Mouse (Mus musculus) midbrain, embryonic 11.5 days (tissue): Measurements from ENCODE around the gene Tcaf2. TPM values are rescaled to one million over a fixed set of nuclear protein-coding genes. Genes with fewer than 3 reads are reported as not detected.

Experiments used
- ATAC-seq: fragments of 200-750 bp; cut with Nextera tagmentation; 2 replicates; pipeline ENCODE4 v1.8.0; 2017; ENCODE audit warnings: moderate TSS enrichment, moderate library complexity; ENCODE audit not compliant: low FRiP score
- DNase-seq: peaks from one replicate; pipeline ENCODE4 v3.0.0; 2015; ENCODE audit warnings: low spot score; ENCODE audit errors: missing footprints
- H3K27ac ChIP-seq: fragments of 300-500 bp; sonication (generic); 2 replicates; pipeline ENCODE4 v1.5.1; 2014; ENCODE audit warnings: low read depth, low read length
- H3K27me3 ChIP-seq: fragments of 300-500 bp; sonication (generic); 2 replicates; pipeline ENCODE4 v1.6.1; 2014; ENCODE audit warnings: mild to moderate bottlenecking, low read length, moderate library complexity, mixed read lengths; ENCODE audit not compliant: control insufficient read depth, insufficient read depth
- H3K36me3 ChIP-seq: fragments of 300-500 bp; sonication (generic); 2 replicates; pipeline ENCODE4 v1.6.1; 2014; ENCODE audit warnings: mild to moderate bottlenecking, low read length, moderate library complexity, mixed read lengths; ENCODE audit not compliant: control insufficient read depth, insufficient read depth
- H3K4me1 ChIP-seq: fragments of 300-500 bp; sonication (generic); 2 replicates; pipeline ENCODE4 v1.6.1; 2014; ENCODE audit warnings: low read length; ENCODE audit not compliant: control insufficient read depth, insufficient read depth
- H3K4me2 ChIP-seq: fragments of 300-500 bp; sonication (generic); 2 replicates; pipeline ENCODE4 v1.6.1; 2014; ENCODE audit warnings: mild to moderate bottlenecking, moderate library complexity
- H3K4me3 ChIP-seq: fragments of 300-500 bp; sonication (generic); 2 replicates; pipeline ENCODE4 v1.5.1; 2014; ENCODE audit warnings: low read depth, low read length
- H3K9ac ChIP-seq: fragments of 300-500 bp; sonication (generic); 2 replicates; pipeline ENCODE4 v1.6.1; 2014; ENCODE audit warnings: low read length
- H3K9me3 ChIP-seq: fragments of 300-500 bp; sonication (generic); 2 replicates; pipeline ENCODE4 v1.6.1; 2016; ENCODE audit warnings: low read length; ENCODE audit not compliant: control insufficient read depth
- WGBS: fragments of 180-500 bp; shearing (Covaris S2); extraction: QIAGEN DNeasy Blood & Tissue Kit; methylation state at CpG from one replicate; pipeline ENCODE4 v1.1.7; 2014; 5-methylcytosine and 5-hydroxymethylcytosine counted together
- polyA plus RNA-seq: library from polyadenylated mRNA; unstranded; fragments of >200 nt; fragmentation: Nextera tagmentation; extraction: Ambion mirVana; gene quantifications from 2 replicates; pipeline ENCODE4 v1.2.1, GENCODE M21; 2014

The Tcaf2 gene
- polyA plus RNA-seq, result 1.8 and 1.9 TPM in 2 replicates

GRCm38 (mm10) chr6:42644912-42645549 lies at the start of gene Tcaf2:
Gene Tcaf2 (minus strand): TSS chr6:42645254.
- H3K27ac ChIP-seq, result no peak within 1 kb of the TSS
- H3K9ac ChIP-seq, result peak within 1 kb of the TSS; percentile 38; the same call in 1 of the 2 replicates
- no peaks in the 10 kb centered on the region for H3K27me3 ChIP-seq
- H3K36me3 ChIP-seq, result no peaks in the 10 kb centered on the region
- H3K4me1 ChIP-seq, result 0 out of 2 replicates have a peak, but pooled peaks cover 2% of the 10 kb centered on the region
- under 1% methylated on average over 23 of the region's 23 CpGs for WGBS
- H3K9me3 ChIP-seq, result no peaks in the 10 kb centered on the region
- H3K4me3 ChIP-seq, result peak within 1 kb of the TSS; percentile 31
- peak within 1 kb of the TSS; percentile 52 for H3K4me2 ChIP-seq
- peak; percentile 99 for DNase-seq
- ATAC-seq, result peak; percentile 99

GRCm38 (mm10) chr6:42692517-42693190 lies 47.6 kb upstream of the Tcaf2 start:
- under 1% methylated on average over 32 of the region's 32 CpGs for WGBS
- DNase-seq (peak; percentile 98), ATAC-seq (peak; percentile 92)

GRCm38 (mm10) chr6:42692154-42692516 lies 47.1 kb upstream of the Tcaf2 start:
- Histone ChIP-seq H3K9ac (peak overlapping the region; percentile 95), H3K27ac (peak overlapping the region; percentile 95), H3K9me3 (no peaks in the 10 kb centered on the region), H3K4me1 (peaks cover 9% of the 10 kb centered on the region), H3K36me3 (no peaks in the 10 kb centered on the region), H3K4me3 (peak overlapping the region; percentile 71), H3K27me3 (no peaks in the 10 kb centered on the region), H3K4me2 (peak overlapping the region; percentile 73)
- peak; percentile 91 for ATAC-seq
- WGBS, result 0% methylated on average over 9 of the region's 10 CpGs
- peak; percentile 97 for DNase-seq

More at GRCm38 (mm10) chr6:42692517-42693190, 47.6 kb upstream of the Tcaf2 start:
- Histone ChIP-seq H3K4me3 (peak overlapping the region; percentile 71), H3K4me2 (peak overlapping the region; percentile 73), H3K9me3 (peaks cover under 1% of the 10 kb centered on the region; the same call in 1 of the 2 replicates), H3K9ac (peak overlapping the region; percentile 95), H3K36me3 (no peaks in the 10 kb centered on the region), H3K27me3 (no peaks in the 10 kb centered on the region), H3K4me1 (peaks cover 9% of the 10 kb centered on the region), H3K27ac (peak overlapping the region; percentile 95)

- no peak for ATAC-seq
- no peak overlapping the region for H3K4me2 ChIP-seq
These were observed 44.7 kb upstream of the Tcaf2 start for GRCm38 (mm10) chr6:42689761-42690160.

GRCm38 (mm10) chr6:42687907-42688306 lies 42.9 kb upstream of the Tcaf2 start:
- 87% methylated on average over 5 of the region's 5 CpGs for WGBS
- Histone ChIP-seq H3K9me3 (no peaks in the 10 kb centered on the region), H3K4me1 (peaks cover 5% of the 10 kb centered on the region; the same call in 1 of the 2 replicates), H3K4me2 (no peak overlapping the region), H3K27me3 (no peaks in the 10 kb centered on the region), H3K27ac (no peak overlapping the region), H3K36me3 (peaks cover 9% of the 10 kb centered on the region), H3K9ac (no peak overlapping the region), H3K4me3 (no peak overlapping the region)
- DNase-seq, result no peak
- ATAC-seq, result no peak

More at GRCm38 (mm10) chr6:42689761-42690160, 44.7 kb upstream of the Tcaf2 start:
- H3K9ac ChIP-seq, result no peak overlapping the region
- H3K36me3 ChIP-seq, result peaks cover 9% of the 10 kb centered on the region
- no peak for DNase-seq
- no peaks in the 10 kb centered on the region for H3K9me3 ChIP-seq
- H3K27ac ChIP-seq, result no peak overlapping the region
- peaks cover 9% of the 10 kb centered on the region for H3K4me1 ChIP-seq
- no peaks in the 10 kb centered on the region for H3K27me3 ChIP-seq
- no peak overlapping the region for H3K4me3 ChIP-seq

- H3K4me2 ChIP-seq, result no peak overlapping the region
- DNase-seq, result no peak
- ATAC-seq, result no peak
- H3K4me1 ChIP-seq, result no peaks in the 10 kb centered on the region
- 94% methylated on average over 7 of the region's 7 CpGs for WGBS
- H3K27me3 ChIP-seq, result no peaks in the 10 kb centered on the region
- no peak overlapping the region for H3K9ac ChIP-seq
- peaks cover 21% of the 10 kb centered on the region for H3K36me3 ChIP-seq
- H3K4me3 ChIP-seq, result no peak overlapping the region
- H3K9me3 ChIP-seq, result no peaks in the 10 kb centered on the region
- no peak overlapping the region for H3K27ac ChIP-seq
These were observed 35.0 kb upstream of the Tcaf2 start for GRCm38 (mm10) chr6:42680077-42680476.

GRCm38 (mm10) chr6:42676011-42676410 lies 31.0 kb upstream of the Tcaf2 start:
- 100% methylated on average over 3 of the region's 3 CpGs for WGBS
- H3K36me3 ChIP-seq, result peaks cover 36% of the 10 kb centered on the region
- no peak for DNase-seq

GRCm38 (mm10) chr6:42671767-42672166 lies 26.7 kb upstream of the Tcaf2 start:
- DNase-seq (no peak), ATAC-seq (no peak)
- Histone ChIP-seq H3K4me1 (no peaks in the 10 kb centered on the region), H3K36me3 (peaks cover 26% of the 10 kb centered on the region), H3K4me3 (no peak overlapping the region), H3K27ac (no peak overlapping the region), H3K4me2 (no peak overlapping the region), H3K27me3 (no peaks in the 10 kb centered on the region), H3K9ac (no peak overlapping the region), H3K9me3 (no peaks in the 10 kb centered on the region)
- WGBS, result 88% methylated on average over 1 of the region's 1 CpGs

More at GRCm38 (mm10) chr6:42676011-42676410, 31.0 kb upstream of the Tcaf2 start:
- Histone ChIP-seq H3K27ac (no peak overlapping the region), H3K9ac (no peak overlapping the region), H3K4me2 (no peak overlapping the region), H3K27me3 (no peaks in the 10 kb centered on the region), H3K4me1 (no peaks in the 10 kb centered on the region), H3K4me3 (no peak overlapping the region), H3K9me3 (no peaks in the 10 kb centered on the region)
- 0 out of 2 replicates have a peak, but pooled peaks have one; percentile 22 for ATAC-seq

GRCm38 (mm10) chr6:42667722-42668121 lies 22.7 kb upstream of the Tcaf2 start:
- Histone ChIP-seq H3K27me3 (no peaks in the 10 kb centered on the region), H3K9ac (no peak overlapping the region), H3K27ac (no peak overlapping the region), H3K36me3 (no peaks in the 10 kb centered on the region; the same call in 1 of the 2 replicates), H3K4me1 (no peaks in the 10 kb centered on the region), H3K9me3 (no peaks in the 10 kb centered on the region), H3K4me3 (no peak overlapping the region), H3K4me2 (no peak overlapping the region)
- WGBS, result 93% methylated on average over 2 of the region's 2 CpGs
- ATAC-seq (no peak), DNase-seq (no peak)
